Comparison of ENCODE assay signal across 8 mouse cellular contexts in genomic region chr6:54327626-54328003, GRCm38 (mm10). TPM values are rescaled to one million over a fixed set of nuclear protein-coding genes. Genes with fewer than 3 reads are reported as not detected.
DNase-seq lines count a peak whose midpoint lies in the region; ATAC-seq and TF ChIP-seq lines count a peak whose summit lies in the region.

No protein-coding gene starts in this region.

- intact Hi-C loops in left cerebral cortex, postnatal 25 days (cut with DNase I), result loop anchor here (5.0 kb wide), 1 partner anchor 75 kb away; no protein-coding TSS in a partner anchor

- peak overlapping the region; percentile 36 for H3K9ac ChIP-seq in hindbrain, embryonic 16.5 days (ENCODE audit: low read depth, low read length)

- TF ChIP-seq POLR2A in cortical plate, adult 2 months (IDR thresholded peaks at IDR 0.05; ENCODE audit: extremely low read depth, insufficient read depth, low read length), result no peak

- no peak overlapping the region for H3K27ac ChIP-seq in cortical plate, adult 2 months (ENCODE audit: insufficient read depth, low read length)
- no peak overlapping the region for H3K27ac ChIP-seq in hindbrain, embryonic 16.5 days (ENCODE audit: low read depth, low read length)
- 0 out of 2 replicates have a peak overlapping the region, but pooled peaks have one; percentile 22 for H3K27ac ChIP-seq in macrophage

- DNase-seq in adrenal gland, postnatal 14 days, result peak; percentile 87
- peak; percentile 35 for DNase-seq in gastrocnemius, postnatal 25 days
- peak; percentile 48 to 75 for DNase-seq in left cerebral cortex, postnatal 25 days (ENCODE audit: low spot score in 2 of 2)
- peak; percentile 61 to 65 for DNase-seq in right cerebral cortex, postnatal 10 days (ENCODE audit: low spot score in 2 of 2)

- no peaks in the 10 kb centered on the region; the same call in 1 of the 2 replicates for H3K4me1 ChIP-seq in cortical plate, adult 2 months (ENCODE audit: control insufficient read depth, insufficient read depth, low read length)
- H3K4me1 ChIP-seq in hindbrain, embryonic 16.5 days (ENCODE audit: control insufficient read depth, insufficient read depth, low read depth, low read length), result peaks cover 15% of the 10 kb centered on the region

- no peaks in the 10 kb centered on the region for H3K9me3 ChIP-seq in hindbrain, embryonic 16.5 days (ENCODE audit: control insufficient read depth, low read length)

- no peaks in the 10 kb centered on the region for H3K36me3 ChIP-seq in hindbrain, embryonic 16.5 days (ENCODE audit: control insufficient read depth, insufficient read depth, low read length)
- no peaks in the 10 kb centered on the region for H3K36me3 ChIP-seq in macrophage (ENCODE audit: inconsistent target)

- H3K27me3 ChIP-seq in hindbrain, embryonic 16.5 days (replicated peaks; ENCODE audit: control insufficient read depth, insufficient read depth, low read length), result peaks cover 20% of the 10 kb centered on the region

- TF ChIP-seq CTCF in cortical plate, adult 2 months (IDR thresholded peaks at IDR 0.05; ENCODE audit: extremely low read depth, insufficient read depth, low read length), result no peak

- no peaks in the 10 kb centered on the region for H3K79me2 ChIP-seq in macrophage (ENCODE audit: inconsistent target)

- peak overlapping the region; percentile 98 for H3K4me2 ChIP-seq in hindbrain, embryonic 16.5 days (ENCODE audit: low read length)

- WGBS in hindbrain, embryonic 16.5 days, result under 1% methylated on average over 28 of the region's 28 CpGs
- 1% methylated on average over 26 of the region's 28 CpGs for WGBS in macrophage (ENCODE audit: missing documents)

- peak overlapping the region; percentile 74 for H3K4me3 ChIP-seq in cortical plate, adult 2 months (ENCODE audit: insufficient read depth, low read length)
- peak overlapping the region; percentile 49 for H3K4me3 ChIP-seq in hindbrain, embryonic 16.5 days (ENCODE audit: low read length)
- peak overlapping the region; percentile 43 for H3K4me3 ChIP-seq in macrophage (ENCODE audit: inconsistent target)

- ATAC-seq in hindbrain, embryonic 16.5 days, result no peak
- no peak for ATAC-seq in erythroid progenitor cell, adult 5-6 weeks (replicated peaks; ENCODE audit: low FRiP score, poor library complexity, severe bottlenecking)

RNA-seq across cellular contexts. Expression of gene Prr15, which starts 2.0 kb away (rescaled TPM):
- 3.9 and 4.6 TPM in 2 replicates for total RNA-seq in adrenal gland, postnatal 14 days (2021)
- polyA plus RNA-seq in cortical plate, adult 2 months (2012; rRNA removed), result 1.0 and 1.1 TPM in 2 replicates
- under 1 TPM; 0.87 to 0.99 TPM for total RNA-seq in gastrocnemius, postnatal 25 days (2021)
- 1.1 and 1.5 TPM in 2 replicates for polyA plus RNA-seq in hindbrain, embryonic 16.5 days (2015; fragmentation: Nextera tagmentation; extraction: Ambion mirVana)
- 1 to 10 TPM; 1.9 to 2.0 TPM for total RNA-seq in left cerebral cortex, postnatal 25 days (2021)
- 1 to 10 TPM in 9 of 26 experiments, under 1 TPM in 10, not detected in 7; 0.33 to 3.5 (median 0.92) TPM for total RNA-seq in macrophage (2018; cell fraction: chromatin; rRNA removed)
- total RNA-seq in macrophage (2018; cell fraction: cytosol; rRNA removed), result under 1 TPM; 0.12 to 0.73 (median 0.33) TPM
- total RNA-seq in macrophage (2018; cell fraction: nucleus; rRNA removed), result 1 to 10 TPM in 6 of 26 experiments, under 1 TPM in 11, not detected in 9; 0.32 to 2.7 (median 0.70) TPM
- polyA plus RNA-seq in macrophage (2018), result 0.29 to 0.41 TPM (median 0.38 TPM) in 3 replicates
- not detected in 2 replicates for total RNA-seq in erythroid progenitor cell, adult 5-6 weeks (2015; ENCODE audit: low replicate concordance)
- not detected in 2 replicates for total RNA-seq in erythroid progenitor cell, adult 5-6 weeks (2017; ENCODE audit: low replicate concordance)

Comparison
In these comparisons a context has a peak if more than half of its experiments do, and no peak if none do; other contexts are left out.
1. DNase-seq: peak in every context shown above with its lines; median percentile 87 in adrenal gland, postnatal 14 days; 63 in right cerebral cortex, postnatal 10 days; 62 in left cerebral cortex, postnatal 25 days; 35 in gastrocnemius, postnatal 25 days.